Mouse (Mus musculus) adrenal gland, postnatal 14 days (tissue): ENCODE measurements around the gene Myl6b. TPM values are rescaled to one million over a fixed set of nuclear protein-coding genes. Genes with fewer than 3 reads are reported as not detected.
"Not testable (repeated sequence)": the region's sequence is repeated elsewhere in the genome, so short reads cannot be mapped to it uniquely, and the experiment has no call there.

Experiments
- DNase-seq: peaks from one replicate; pipeline ENCODE4 v3.0.0; 2021; ENCODE audit warnings: mixed read lengths
- total RNA-seq: library from RNA; stranded (reverse); gene quantifications from 2 replicates; pipeline ENCODE4 v1.2.3, GENCODE M21; 2021

Myl6b gene
- total RNA-seq, 1 experiment from 2014 or later = 5.0 TPM

DNA sequence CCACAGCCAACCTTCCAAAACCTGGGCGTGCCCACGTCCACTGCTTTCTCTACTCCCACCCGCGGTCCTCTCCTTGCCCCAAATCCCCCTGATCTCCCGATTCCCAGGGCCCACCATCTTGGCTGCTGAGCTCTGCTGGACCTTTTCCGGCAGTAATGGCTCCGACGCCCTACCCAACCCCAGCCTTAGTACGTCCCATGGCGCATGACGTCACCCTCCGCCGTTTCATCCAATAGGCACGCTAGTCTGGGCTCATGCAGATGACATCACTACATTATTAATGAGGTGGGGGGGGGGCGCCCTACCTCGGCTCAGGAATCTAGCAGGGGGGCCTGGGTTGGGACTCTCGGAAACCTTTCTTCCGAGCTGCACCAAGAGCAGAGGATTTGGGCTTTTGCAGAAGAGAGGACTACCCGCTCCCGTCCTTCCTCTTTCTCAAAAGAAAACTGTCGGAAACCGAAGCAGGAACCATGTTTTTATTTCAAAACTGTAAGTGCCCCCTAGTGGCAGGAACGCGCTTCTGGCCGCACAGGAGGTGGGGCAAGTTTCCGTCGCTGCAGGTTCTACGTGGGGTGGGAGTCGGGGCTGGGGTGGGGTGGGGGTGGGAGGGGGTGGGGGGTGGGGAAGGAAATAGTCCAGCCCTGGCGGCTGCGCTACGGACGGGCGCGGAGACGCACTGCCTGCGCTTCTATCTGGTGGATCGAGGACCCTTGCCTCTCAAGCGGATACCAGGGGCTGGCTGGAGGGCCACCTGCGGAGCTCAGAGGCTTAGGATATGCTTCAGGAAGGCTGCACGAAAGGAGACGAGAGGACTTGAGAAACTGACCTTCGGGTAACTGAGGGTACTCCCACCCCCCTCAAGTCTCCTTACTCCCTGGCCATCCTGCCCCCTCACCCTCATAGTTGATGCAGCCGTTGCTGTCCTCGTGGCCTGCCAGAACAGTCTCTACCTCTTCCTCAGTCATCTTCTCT, 4.5 kb downstream of the Myl6b start, which contains the start of gene Myl6:
Gene Myl6 (minus strand): TSS at position 451 of the 972 bp plus-strand sequence.
- peak; percentile 98 for DNase-seq

- DNase-seq = no peak
Measured at GRCm38 (mm10) chr10:128493319-128493694, 5.2 kb downstream of the Myl6b start.

- DNase-seq = peak; percentile 71
Measured at GRCm38 (mm10) chr10:128492633-128493311, 5.7 kb downstream of the Myl6b start.

- not testable (repeated sequence) for DNase-seq
Measured at GRCm38 (mm10) chr10:128492051-128492450, 6.4 kb downstream of the Myl6b start.

DNA sequence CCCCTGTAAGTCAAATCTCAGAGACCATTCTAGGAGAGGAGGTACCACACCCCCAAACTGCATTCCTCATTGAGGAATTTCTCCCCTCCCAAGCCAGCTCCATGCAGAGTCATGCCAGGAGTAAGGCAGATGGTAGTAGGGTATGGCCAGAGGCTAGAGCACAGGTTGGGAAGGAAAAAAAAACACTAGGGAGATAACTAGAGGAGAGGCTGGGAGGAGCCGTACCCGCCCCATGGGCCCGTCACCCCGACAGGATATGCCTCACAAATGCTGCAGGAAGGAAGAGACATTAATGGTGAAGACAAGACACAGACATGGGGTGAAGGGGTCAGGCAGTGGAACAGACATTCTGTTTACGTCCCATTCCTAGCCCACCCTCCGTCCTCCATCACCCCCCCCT, 7.0 kb downstream of the Myl6b start:
- peak; percentile 53 for DNase-seq

DNA sequence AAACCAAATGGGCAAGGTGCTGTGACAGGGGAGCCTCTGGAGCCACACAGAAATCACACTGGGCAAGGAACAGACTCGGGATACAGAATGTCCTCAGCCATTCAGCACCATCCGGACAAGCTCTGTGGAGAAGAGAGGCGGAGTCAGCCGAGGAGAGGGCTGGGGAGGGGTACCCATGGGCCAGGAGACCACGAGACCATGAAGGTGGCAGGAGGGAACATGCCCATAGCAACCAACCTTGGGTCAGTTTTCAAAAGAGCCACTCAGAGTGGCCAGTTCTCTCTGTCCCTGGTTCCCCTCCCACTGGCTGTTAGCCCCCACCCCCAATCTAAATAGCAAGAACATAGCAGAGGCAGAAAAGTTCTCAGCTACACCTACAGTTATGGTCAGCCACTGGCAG, 7.6 kb downstream of the Myl6b start:
- no peak for DNase-seq

GRCm38 (mm10) chr10:128490232-128490631, 8.3 kb downstream of the Myl6b start:
- no peak for DNase-seq

DNA sequence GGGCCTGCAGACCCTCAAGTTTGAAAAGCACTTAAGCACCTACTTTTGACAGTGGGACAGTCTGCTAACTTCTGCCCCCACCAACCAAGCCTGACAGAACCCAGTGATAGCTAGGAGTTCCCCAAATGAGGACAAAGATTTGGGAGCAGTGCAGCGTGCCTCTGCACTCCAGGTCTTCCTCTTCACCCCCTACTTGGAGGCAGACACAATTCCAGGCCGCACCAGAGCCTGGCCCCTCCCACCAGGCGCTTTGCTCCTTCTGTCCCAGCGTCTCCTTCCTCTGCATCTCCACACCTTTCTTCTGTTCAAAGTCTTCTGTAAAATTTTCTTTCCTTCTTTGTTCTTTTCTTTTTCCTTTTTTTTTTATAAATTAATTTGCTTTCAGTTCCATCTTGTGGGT, 8.7 kb downstream of the Myl6b start:
- DNase-seq = no peak

DNA sequence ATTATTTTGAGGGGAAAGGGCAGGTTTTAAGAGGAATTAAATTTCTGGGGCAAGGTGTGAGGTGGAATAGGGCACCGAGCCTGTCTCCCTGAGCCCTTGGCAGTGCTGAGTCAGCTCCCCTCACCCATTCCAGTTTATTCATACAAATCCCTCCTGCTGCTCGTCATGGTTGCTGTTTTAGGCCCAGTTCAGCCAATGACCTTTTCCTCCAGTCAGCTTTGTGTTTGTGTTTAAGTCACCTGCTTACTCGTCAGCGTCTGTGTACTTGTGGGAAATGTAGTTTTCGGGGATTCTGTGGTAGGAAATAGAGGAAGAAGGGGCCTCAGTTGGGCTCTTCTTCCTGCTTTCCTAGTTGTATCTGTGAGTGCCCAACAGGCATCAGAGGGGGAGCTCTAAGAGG, 9.1 kb downstream of the Myl6b start:
- peak; percentile 56 for DNase-seq

- no peak for DNase-seq
Measured at GRCm38 (mm10) chr10:128488776-128489175, 9.7 kb downstream of the Myl6b start.

DNA sequence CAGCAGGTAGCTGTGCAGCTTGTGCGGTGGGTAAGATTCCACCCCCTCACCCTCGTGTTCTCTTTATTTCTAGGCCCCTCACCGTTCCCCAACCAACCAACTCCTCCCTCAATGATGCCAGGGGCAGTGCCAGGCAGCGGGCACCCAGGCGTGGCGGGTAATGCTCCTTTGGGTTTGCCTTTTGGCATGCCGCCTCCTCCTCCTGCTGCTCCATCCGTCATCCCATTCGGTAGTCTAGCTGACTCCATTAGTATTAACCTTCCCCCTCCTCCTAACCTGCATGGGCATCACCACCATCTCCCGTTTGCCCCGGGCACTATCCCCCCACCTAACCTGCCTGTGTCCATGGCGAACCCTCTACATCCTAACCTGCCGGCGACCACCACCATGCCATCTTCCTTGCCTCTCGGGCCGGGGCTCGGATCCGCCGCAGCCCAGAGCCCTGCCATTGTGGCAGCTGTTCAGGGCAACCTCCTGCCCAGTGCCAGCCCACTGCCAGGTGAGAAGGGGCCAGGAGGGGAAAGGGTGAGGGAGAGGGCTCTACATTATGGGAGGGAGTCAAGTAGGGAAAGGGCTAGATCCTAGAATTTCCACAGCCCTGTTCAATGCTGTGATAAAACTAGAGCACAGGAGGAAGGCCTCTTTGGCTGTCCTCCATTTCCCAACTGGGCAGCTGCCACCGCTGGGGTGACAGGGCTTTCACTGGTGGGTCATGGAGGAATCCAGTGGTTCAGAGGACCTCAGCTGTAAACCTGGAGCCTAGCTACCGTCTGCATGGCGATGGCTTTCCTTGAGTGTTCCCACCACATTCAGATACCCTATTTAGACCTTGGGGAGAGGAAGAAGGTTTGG, 10.4 kb downstream of the Myl6b start:
- no peak for DNase-seq

GRCm38 (mm10) chr10:128486370-128486769, 12.1 kb downstream of the Myl6b start:
- DNase-seq = peak; percentile 70

- no peak for DNase-seq
Measured at GRCm38 (mm10) chr10:128474366-128474765, 24.1 kb downstream of the Myl6b start.

DNA sequence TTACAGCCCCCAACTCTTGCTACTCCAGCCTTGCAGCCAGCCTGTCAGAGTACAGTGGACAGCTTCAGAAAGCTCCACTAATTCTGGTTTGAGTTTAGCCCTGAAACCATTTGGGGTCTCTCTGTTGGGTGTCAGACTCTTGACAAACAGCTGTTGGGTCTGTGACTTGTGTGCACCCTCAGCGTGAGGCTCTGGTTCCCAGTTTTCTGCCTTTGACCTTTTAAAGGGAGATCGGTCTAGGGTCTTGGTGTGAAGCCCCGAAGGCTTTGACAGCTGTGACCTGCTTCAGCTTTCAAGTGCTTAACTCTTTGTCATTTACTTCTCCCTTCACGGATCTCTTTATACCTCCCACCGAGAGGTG, 38.2 kb downstream of the Myl6b start:
- no peak for DNase-seq

- peak; percentile 56 for DNase-seq
Measured at GRCm38 (mm10) chr10:128459409-128460269, 38.8 kb downstream of the Myl6b start.

DNA sequence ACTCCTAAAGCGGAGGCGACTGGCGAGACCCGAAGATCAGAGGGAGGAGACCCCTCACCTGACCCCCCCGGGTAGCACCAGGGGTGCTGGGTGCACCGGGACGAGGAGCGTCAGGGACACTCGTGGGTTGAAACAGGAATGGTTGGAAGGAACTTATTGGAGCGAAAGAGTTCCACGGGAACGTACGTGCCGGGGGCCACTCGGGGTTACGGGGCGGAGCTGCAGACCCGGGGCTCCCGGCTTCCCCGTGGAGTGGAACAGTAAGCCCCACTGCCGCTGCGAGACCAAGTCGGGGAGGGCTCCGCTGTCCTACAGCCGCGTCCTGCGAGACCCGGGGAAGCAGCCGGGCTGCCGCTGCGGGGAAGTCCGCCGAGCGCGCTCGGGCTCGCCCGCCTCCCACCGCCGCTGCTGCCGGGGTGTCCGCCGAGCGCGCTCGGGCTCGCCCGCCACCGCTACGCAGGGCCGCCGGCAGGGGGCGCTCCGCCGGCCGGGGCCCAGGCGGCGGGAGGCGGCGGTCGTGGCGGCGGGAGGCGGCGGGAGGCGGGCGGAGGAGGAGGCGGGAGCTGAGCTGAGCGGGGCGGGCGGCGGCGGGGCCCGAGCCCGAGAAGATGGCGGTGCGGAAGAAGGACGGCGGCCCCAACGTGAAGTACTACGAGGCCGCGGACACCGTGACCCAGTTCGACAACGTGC, 39.6 kb downstream of the Myl6b start, which contains the start of gene Smarcc2:
Gene Smarcc2 (plus strand): TSS at position 530 of the 690 bp plus-strand sequence.
- DNase-seq = peak; percentile 95

DNA sequence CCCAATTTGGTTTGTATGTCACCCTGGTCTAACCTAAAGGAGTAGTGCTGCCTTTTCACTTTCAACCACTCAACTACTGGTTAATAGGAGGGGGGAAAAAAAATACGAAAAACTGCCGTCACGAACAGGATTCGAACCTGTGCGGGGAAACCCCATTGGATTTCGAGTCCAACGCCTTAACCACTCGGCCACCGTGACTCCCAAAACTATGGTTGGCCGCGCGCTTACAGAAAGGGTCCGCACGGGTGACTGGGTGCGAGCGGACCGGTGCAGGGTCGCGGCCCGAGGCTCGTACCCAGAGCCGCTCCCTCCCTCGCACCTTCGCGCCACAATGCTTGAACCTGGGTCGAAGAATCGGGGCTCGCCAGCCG, 40.2 kb downstream of the Myl6b start:
- DNase-seq = peak; percentile 94

DNA sequence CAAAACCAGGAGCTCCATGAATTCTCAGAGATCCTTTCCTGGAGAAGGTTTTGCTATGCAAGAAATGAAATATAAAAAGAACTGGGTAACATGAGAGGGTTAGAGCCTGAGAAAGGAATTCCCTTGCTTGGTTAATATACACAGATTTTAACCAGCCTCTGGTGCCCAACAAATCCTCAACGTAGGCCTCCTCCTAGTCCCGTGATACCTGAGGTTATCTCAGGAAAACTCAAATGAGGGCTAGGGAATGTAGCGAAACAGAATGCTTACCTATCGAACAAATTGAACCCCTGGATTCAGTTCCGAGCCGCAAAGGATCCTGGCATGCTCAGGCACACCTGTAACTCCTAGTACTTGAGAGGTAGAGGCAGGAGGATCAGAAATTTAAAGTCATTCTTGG, 40.8 kb downstream of the Myl6b start:
- no peak for DNase-seq

DNA sequence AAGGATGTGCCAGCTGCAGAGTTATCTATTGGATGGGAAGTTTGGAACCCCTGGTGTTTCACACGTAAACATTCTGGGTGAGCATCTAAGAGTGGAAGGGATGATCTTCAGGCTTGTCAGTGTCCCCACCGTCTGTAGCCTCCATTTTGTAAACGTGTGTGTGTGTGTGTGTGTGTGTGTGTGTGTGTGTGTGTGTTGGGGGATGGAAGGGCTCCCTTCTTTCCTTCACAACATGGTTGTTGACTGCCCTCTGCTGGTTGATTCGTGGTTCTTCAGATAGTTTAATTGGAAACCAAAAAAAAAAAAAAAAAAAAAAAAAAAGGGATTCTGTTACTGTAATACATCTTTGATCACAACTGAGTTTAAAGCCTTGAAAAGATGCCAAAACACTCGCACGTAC, 43.2 kb downstream of the Myl6b start:
- peak; percentile 85 for DNase-seq

DNA sequence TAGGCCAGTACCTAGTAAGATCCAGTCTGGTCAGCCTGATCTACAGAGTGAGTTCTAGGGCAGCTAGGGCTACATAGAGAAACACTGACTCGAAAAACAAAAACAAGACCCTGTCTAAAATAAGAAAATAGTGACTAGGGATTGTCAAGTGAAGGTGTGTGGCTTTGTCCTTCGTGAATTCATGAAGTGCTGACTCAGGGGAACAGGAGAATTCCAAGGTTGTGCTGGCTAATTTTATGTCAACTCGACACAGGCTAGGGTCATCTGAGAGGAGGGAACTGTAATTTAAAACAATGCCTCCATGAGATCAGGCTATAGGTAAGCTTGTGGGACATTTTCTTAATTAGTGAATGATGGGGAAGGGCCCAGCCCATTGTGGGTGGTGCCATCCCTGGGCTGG, 44.0 kb downstream of the Myl6b start:
- no peak for DNase-seq

- no peak for DNase-seq
Measured at GRCm38 (mm10) chr10:128451014-128451413, 47.5 kb downstream of the Myl6b start.
